Mouse (Mus musculus): ENCODE results near the gene Wwc2. TPM values are rescaled to one million over a fixed set of nuclear protein-coding genes. Genes with fewer than 3 reads are reported as not detected.

Gene Wwc2
- polyA plus RNA-seq (2016; fragmentation: Nextera tagmentation; extraction: Ambion mirVana), result 15.3 and 15.7 TPM in 2 replicates

- H3K4me3 ChIP-seq, result peak within 1 kb of the TSS; percentile 83
- no peaks in the 10 kb centered on the region for H3K27me3 ChIP-seq
- H3K36me3 ChIP-seq, result no peaks in the 10 kb centered on the region
- peak within 1 kb of the TSS; percentile 90 for H3K27ac ChIP-seq
- H3K9me3 ChIP-seq (replicated peaks), result no peaks in the 10 kb centered on the region
- H3K9ac ChIP-seq, result peak within 1 kb of the TSS; percentile 90
- peaks cover 29% of the 10 kb centered on the region for H3K4me1 ChIP-seq
- ATAC-seq (ENCODE audit: low FRiP score), result peak; percentile 63
- WGBS, result under 1% methylated on average over 43 of the region's 46 CpGs
- H3K4me2 ChIP-seq (replicated peaks), result peak within 1 kb of the TSS; percentile 91
Observed at GRCm38 (mm10) chr8:47990911-47991820, at the start of gene Wwc2. Gene Wwc2 (minus strand): TSS chr8:47990924.

GRCm38 (mm10) chr8:48038261-48038934 lies 47.7 kb upstream of the Wwc2 start:
- Histone ChIP-seq H3K4me3 (no peak overlapping the region), H3K4me2 (replicated peaks) (no peak overlapping the region), H3K27ac (no peak overlapping the region), H3K36me3 (no peaks in the 10 kb centered on the region), H3K9ac (no peak overlapping the region), H3K4me1 (no peaks in the 10 kb centered on the region), H3K9me3 (replicated peaks) (no peaks in the 10 kb centered on the region), H3K27me3 (no peaks in the 10 kb centered on the region)
- WGBS, result 79% methylated on average over 7 of the region's 7 CpGs
- ATAC-seq (ENCODE audit: low FRiP score), result no peak

DNA sequence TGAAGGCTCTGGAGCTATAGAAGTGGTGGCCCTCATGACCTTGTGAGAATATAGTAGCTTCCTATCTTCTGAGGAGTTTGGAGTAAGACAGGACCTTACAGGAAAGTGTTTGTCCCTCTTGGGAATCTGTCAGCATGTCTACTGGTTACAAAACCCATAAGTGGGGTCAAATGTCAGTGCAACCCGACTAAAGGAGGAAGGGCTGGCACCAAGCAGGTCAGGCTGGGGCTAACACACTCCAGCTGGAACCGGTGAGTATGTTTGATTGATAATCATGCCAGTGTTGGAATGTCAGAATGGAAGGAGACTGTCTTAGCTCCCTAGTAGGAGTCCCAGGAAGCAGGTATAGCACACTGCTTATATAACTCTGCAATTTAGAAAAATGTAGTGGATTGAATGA lies 41.3 kb upstream of the Wwc2 start:
- Histone ChIP-seq H3K4me3 (no peak overlapping the region), H3K27ac (no peak overlapping the region), H3K9me3 (replicated peaks) (no peaks in the 10 kb centered on the region), H3K4me1 (no peaks in the 10 kb centered on the region), H3K9ac (no peak overlapping the region), H3K36me3 (no peaks in the 10 kb centered on the region), H3K27me3 (no peaks in the 10 kb centered on the region), H3K4me2 (replicated peaks) (no peak overlapping the region)
- 56% methylated on average over 2 of the region's 2 CpGs for WGBS
- no peak for ATAC-seq (ENCODE audit: low FRiP score)

GRCm38 (mm10) chr8:48030667-48031066 lies 39.9 kb upstream of the Wwc2 start:
- H3K9me3 ChIP-seq (replicated peaks), result no peaks in the 10 kb centered on the region
- no peaks in the 10 kb centered on the region for H3K27me3 ChIP-seq
- no peak for ATAC-seq (ENCODE audit: low FRiP score)
- no peaks in the 10 kb centered on the region for H3K4me1 ChIP-seq
- 77% methylated on average over 1 of the region's 1 CpGs for WGBS
- H3K27ac ChIP-seq, result no peak overlapping the region
- H3K4me3 ChIP-seq, result no peak overlapping the region
- H3K4me2 ChIP-seq (replicated peaks), result no peak overlapping the region
- H3K9ac ChIP-seq, result no peak overlapping the region
- no peaks in the 10 kb centered on the region for H3K36me3 ChIP-seq

GRCm38 (mm10) chr8:48026796-48027195 lies 36.1 kb upstream of the Wwc2 start:
- no peak overlapping the region for H3K4me2 ChIP-seq (replicated peaks)
- no peak overlapping the region for H3K4me3 ChIP-seq
- no peaks in the 10 kb centered on the region for H3K9me3 ChIP-seq (replicated peaks)
- no peaks in the 10 kb centered on the region for H3K4me1 ChIP-seq
- H3K27me3 ChIP-seq, result no peaks in the 10 kb centered on the region
- H3K27ac ChIP-seq, result no peak overlapping the region
- WGBS, result 71% methylated on average over 11 of the region's 11 CpGs
- no peaks in the 10 kb centered on the region for H3K36me3 ChIP-seq
- ATAC-seq (ENCODE audit: low FRiP score), result no peak
- H3K9ac ChIP-seq, result no peak overlapping the region

DNA sequence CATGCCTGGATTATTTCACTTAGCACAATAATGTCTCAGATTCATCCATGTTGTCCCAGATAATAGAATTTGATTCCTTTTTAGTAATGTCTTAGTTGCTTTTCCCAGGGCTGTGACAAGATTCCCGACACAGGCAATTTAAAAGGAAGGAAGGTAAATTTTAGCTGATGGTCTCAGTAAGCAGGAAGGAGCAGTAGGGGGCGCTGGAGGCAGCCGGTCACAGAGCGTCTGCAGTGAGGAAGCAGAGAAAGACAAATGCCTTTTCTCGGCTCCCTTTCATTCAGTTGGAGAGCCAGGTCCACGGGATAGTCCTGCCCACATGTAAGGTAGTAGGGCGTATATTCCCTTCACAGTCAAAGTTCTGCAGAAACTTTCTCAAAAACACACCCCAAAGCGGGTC lies 32.5 kb upstream of the Wwc2 start:
- no peaks in the 10 kb centered on the region for H3K9me3 ChIP-seq (replicated peaks)
- H3K9ac ChIP-seq, result no peak overlapping the region
- WGBS, result 73% methylated on average over 8 of the region's 8 CpGs
- no peak for ATAC-seq (ENCODE audit: low FRiP score)
- H3K4me2 ChIP-seq (replicated peaks), result no peak overlapping the region
- no peaks in the 10 kb centered on the region for H3K4me1 ChIP-seq
- no peak overlapping the region for H3K4me3 ChIP-seq
- no peaks in the 10 kb centered on the region for H3K27me3 ChIP-seq
- no peaks in the 10 kb centered on the region for H3K36me3 ChIP-seq
- no peak overlapping the region for H3K27ac ChIP-seq

DNA sequence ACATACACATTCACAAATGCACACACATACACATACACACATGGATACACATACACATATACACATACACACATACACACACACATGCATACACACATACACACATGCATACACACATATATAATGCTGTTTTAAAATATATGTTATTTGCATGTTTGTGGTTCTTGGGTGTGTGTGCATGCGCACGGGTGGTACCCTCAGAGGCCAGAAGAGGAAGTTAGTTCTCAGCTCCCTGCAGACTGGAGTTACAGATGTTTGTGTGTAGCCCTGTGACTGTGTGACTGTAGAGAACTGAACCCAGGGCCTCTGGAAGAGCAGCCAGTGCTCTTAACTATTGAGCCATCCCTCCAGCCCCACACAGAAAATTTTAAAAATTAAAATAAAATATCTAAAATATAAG lies 29.0 kb upstream of the Wwc2 start:
- H3K27me3 ChIP-seq, result no peaks in the 10 kb centered on the region
- H3K4me1 ChIP-seq, result no peaks in the 10 kb centered on the region
- H3K9ac ChIP-seq, result no peak overlapping the region
- no peaks in the 10 kb centered on the region for H3K9me3 ChIP-seq (replicated peaks)
- ATAC-seq (ENCODE audit: low FRiP score), result no peak
- WGBS, result 95% methylated on average over 2 of the region's 2 CpGs
- H3K4me2 ChIP-seq (replicated peaks), result no peak overlapping the region
- no peak overlapping the region for H3K4me3 ChIP-seq
- H3K27ac ChIP-seq, result no peak overlapping the region
- H3K36me3 ChIP-seq, result no peaks in the 10 kb centered on the region

- Histone ChIP-seq H3K9me3 (replicated peaks) (no peaks in the 10 kb centered on the region), H3K4me3 (no peak overlapping the region), H3K27ac (no peak overlapping the region), H3K9ac (no peak overlapping the region), H3K4me1 (no peaks in the 10 kb centered on the region), H3K36me3 (no peaks in the 10 kb centered on the region), H3K27me3 (no peaks in the 10 kb centered on the region), H3K4me2 (replicated peaks) (no peak overlapping the region)
- 0 out of 2 replicates have a peak, but pooled peaks have one; percentile 19 for ATAC-seq (ENCODE audit: low FRiP score)
- 23% methylated on average over 8 of the region's 8 CpGs for WGBS
Observed at GRCm38 (mm10) chr8:48016538-48016937, 25.8 kb upstream of the Wwc2 start.

DNA sequence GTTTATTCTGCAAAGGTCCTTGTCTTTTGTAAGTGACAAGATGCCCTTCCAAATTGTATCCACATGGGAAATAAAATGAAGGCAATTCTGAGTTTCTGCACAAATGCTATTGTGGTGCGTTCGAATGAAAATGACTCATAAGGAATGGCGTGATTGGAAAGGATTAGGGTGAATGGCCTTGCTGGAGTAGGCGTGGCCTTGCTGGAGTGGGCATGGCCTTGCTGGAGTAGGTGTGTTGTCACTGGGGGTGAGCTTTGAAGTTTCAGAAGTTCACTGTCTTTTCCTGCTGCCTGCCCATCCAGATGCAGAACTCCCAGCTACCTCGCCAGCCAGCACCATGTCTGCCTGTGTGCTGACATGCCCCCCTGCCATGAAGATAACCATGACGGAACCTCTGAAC lies 23.7 kb upstream of the Wwc2 start:
- no peak overlapping the region for H3K27ac ChIP-seq
- H3K36me3 ChIP-seq, result no peaks in the 10 kb centered on the region
- WGBS, result 83% methylated on average over 6 of the region's 6 CpGs
- H3K4me2 ChIP-seq (replicated peaks), result no peak overlapping the region
- no peaks in the 10 kb centered on the region for H3K9me3 ChIP-seq (replicated peaks)
- H3K9ac ChIP-seq, result no peak overlapping the region
- ATAC-seq (ENCODE audit: low FRiP score), result no peak
- no peak overlapping the region for H3K4me3 ChIP-seq
- no peaks in the 10 kb centered on the region for H3K4me1 ChIP-seq
- no peaks in the 10 kb centered on the region for H3K27me3 ChIP-seq

- 89% methylated on average over 9 of the region's 9 CpGs for WGBS
- H3K4me3 ChIP-seq, result no peak overlapping the region
- H3K27me3 ChIP-seq, result no peaks in the 10 kb centered on the region
- no peak overlapping the region for H3K27ac ChIP-seq
- no peak overlapping the region for H3K4me2 ChIP-seq (replicated peaks)
- H3K36me3 ChIP-seq, result no peaks in the 10 kb centered on the region
- no peaks in the 10 kb centered on the region for H3K4me1 ChIP-seq
- no peak for ATAC-seq (ENCODE audit: low FRiP score)
- H3K9ac ChIP-seq, result no peak overlapping the region
- no peaks in the 10 kb centered on the region for H3K9me3 ChIP-seq (replicated peaks)
Observed at GRCm38 (mm10) chr8:48013281-48013680, 22.6 kb upstream of the Wwc2 start.

GRCm38 (mm10) chr8:48011871-48012270 lies 21.1 kb upstream of the Wwc2 start:
- 81% methylated on average over 10 of the region's 10 CpGs for WGBS
- Histone ChIP-seq H3K4me2 (replicated peaks) (no peak overlapping the region), H3K4me3 (no peak overlapping the region), H3K36me3 (no peaks in the 10 kb centered on the region), H3K4me1 (no peaks in the 10 kb centered on the region), H3K27ac (no peak overlapping the region), H3K9me3 (replicated peaks) (no peaks in the 10 kb centered on the region), H3K27me3 (no peaks in the 10 kb centered on the region), H3K9ac (no peak overlapping the region)
- no peak for ATAC-seq (ENCODE audit: low FRiP score)

DNA sequence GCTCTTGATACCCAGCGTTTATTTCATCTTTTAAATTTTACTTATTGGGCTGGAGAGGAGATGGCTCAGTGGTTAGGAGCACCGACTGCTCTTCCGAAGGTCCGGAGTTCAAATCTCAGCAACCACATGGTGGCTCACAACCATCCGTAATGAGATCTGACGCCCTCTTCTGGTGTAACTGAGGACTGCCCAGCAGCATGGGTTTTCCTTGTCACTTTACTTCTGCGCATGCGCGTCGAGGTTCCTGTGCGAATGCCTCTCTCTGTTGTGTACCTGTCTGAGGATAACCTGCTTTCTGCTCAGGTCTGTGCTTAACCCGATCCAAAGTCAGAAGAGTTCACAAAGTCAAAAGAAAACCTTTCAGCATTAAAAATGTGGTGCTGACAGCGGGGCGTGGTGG lies 20.3 kb upstream of the Wwc2 start:
- Histone ChIP-seq H3K36me3 (no peaks in the 10 kb centered on the region), H3K27ac (no peak overlapping the region), H3K4me1 (no peaks in the 10 kb centered on the region), H3K4me3 (no peak overlapping the region), H3K27me3 (no peaks in the 10 kb centered on the region), H3K9me3 (replicated peaks) (no peaks in the 10 kb centered on the region), H3K4me2 (replicated peaks) (no peak overlapping the region), H3K9ac (no peak overlapping the region)
- ATAC-seq (ENCODE audit: low FRiP score), result no peak
- 82% methylated on average over 14 of the region's 14 CpGs for WGBS

Measured in hindbrain, embryonic 12.5 days (tissue).